Mouse (Mus musculus) forebrain, embryonic 16.5 days (tissue): ENCODE measurements around the gene Pih1d1. TPM values are rescaled to one million over a fixed set of nuclear protein-coding genes. Genes with fewer than 3 reads are reported as not detected.
A peak's percentile ranks its signal among the peaks of the same experiment; 100 is the strongest.

Experiments used
- ATAC-seq: fragments of 200-750 bp; cut with Nextera tagmentation; 2 replicates; pipeline ENCODE4 v1.8.0; 2017; ENCODE audit warnings: mild to moderate bottlenecking, moderate library complexity
- H3K27ac ChIP-seq: fragments of 300-500 bp; sonication (generic); 2 replicates; pipeline ENCODE4 v1.5.1; 2014; ENCODE audit warnings: low read length, control low read depth
- H3K27me3 ChIP-seq: fragments of 300-500 bp; sonication (generic); replicated peaks from 2 replicates; pipeline ENCODE4 v1.6.1; 2014; ENCODE audit warnings: low read length; ENCODE audit not compliant: control insufficient read depth, insufficient read depth
- H3K36me3 ChIP-seq: fragments of 300-500 bp; sonication (generic); 2 replicates; pipeline ENCODE4 v1.6.1; 2014; ENCODE audit not compliant: control insufficient read depth, insufficient read depth
- H3K4me1 ChIP-seq: fragments of 300-500 bp; sonication (generic); replicated peaks from 2 replicates; pipeline ENCODE4 v1.6.1; 2014; ENCODE audit warnings: low read length; ENCODE audit not compliant: control insufficient read depth, insufficient read depth
- H3K4me2 ChIP-seq: fragments of 300-500 bp; sonication (generic); 2 replicates; pipeline ENCODE4 v1.6.1; 2014; ENCODE audit warnings: mild to moderate bottlenecking, low read length, control low read depth
- H3K4me3 ChIP-seq: fragments of 300-500 bp; sonication (generic); replicated peaks from 2 replicates; pipeline ENCODE4 v1.5.1; 2014; ENCODE audit warnings: mild to moderate bottlenecking, low read length, control low read depth
- H3K9ac ChIP-seq: fragments of 300-500 bp; sonication (generic); replicated peaks from 2 replicates; pipeline ENCODE4 v1.6.1; 2014; ENCODE audit warnings: low read depth, low read length, control low read depth
- H3K9me3 ChIP-seq: fragments of 300-500 bp; sonication (generic); 2 replicates; pipeline ENCODE4 v1.6.1; 2016; ENCODE audit warnings: low read length; ENCODE audit not compliant: control insufficient read depth
- WGBS: fragments of 180-500 bp; shearing (Covaris S2); extraction: QIAGEN DNeasy Blood & Tissue Kit; methylation state at CpG from one replicate; pipeline ENCODE4 v1.1.7; 2014; 5-methylcytosine and 5-hydroxymethylcytosine counted together
- polyA plus RNA-seq: library from polyadenylated mRNA; unstranded; fragments of >200 nt; fragmentation: Nextera tagmentation; extraction: Ambion mirVana; gene quantifications from 2 replicates; pipeline ENCODE4 v1.2.1, GENCODE M21; 2015

Pih1d1 gene
- polyA plus RNA-seq, 1 experiment from 2014 or later, result 90.2 TPM

DNA sequence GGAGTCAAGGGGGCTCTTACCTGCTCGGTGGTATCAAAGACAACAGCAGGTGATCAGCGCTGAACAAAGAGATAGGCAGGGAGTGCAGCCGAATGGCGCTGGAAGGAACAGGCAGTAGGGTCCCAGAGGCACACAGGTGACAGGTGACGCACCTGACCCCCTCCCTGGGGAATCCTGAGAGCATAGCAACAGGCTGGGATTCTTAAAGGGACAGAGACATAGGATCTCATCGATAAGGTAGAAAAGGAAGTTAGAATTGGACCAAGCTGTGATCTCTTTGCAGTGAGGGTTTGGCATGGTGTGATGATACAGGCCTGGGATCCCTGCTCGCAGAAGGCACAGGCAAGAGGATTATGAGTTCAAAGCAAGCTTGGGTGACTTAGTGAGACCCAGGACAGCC is 25.4 kb downstream of the Pih1d1 start, which contains the start of gene Gfy:
Gene Gfy (minus strand): TSS at position 101 of the 400 bp plus-strand sequence.
- no peak within 1 kb of the TSS for H3K4me3 ChIP-seq
- no peak within 1 kb of the TSS for H3K27ac ChIP-seq
- no peak for ATAC-seq
- H3K9ac ChIP-seq, result no peak within 1 kb of the TSS
- H3K4me2 ChIP-seq, result no peak within 1 kb of the TSS
- peaks cover 89% of the 10 kb centered on the region for H3K27me3 ChIP-seq
- H3K36me3 ChIP-seq, result no peaks in the 10 kb centered on the region
- WGBS, result 20% methylated on average over 7 of the region's 7 CpGs
- peaks cover 22% of the 10 kb centered on the region for H3K4me1 ChIP-seq
- H3K9me3 ChIP-seq, result no peaks in the 10 kb centered on the region

DNA sequence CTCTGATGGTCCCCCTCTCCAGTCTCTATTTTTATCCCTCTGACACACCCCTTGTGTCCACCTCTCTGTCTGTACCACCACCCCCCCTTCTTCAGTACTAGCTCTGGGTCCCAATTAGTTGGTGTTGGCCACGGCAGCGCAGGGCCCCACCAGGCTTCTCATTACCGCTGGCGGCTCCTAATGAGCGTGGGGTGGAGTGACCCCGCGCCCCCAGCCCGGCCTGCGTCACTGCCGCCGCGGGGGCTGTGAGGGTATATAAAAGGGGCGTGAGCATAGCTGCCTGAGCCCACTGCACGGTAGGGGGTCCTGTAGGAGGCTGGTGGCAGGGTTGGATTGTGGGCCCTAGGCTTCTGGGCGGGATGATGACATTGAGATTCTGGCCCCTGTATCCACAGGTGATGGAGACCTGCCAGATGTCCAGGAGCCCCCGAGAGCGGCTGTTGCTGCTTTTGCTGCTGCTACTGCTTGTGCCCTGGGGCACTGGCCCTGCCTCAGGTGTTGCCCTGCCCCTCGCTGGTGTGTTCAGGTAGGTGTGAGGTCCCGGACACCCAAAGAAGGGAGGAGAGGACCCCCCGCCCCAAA is 26.9 kb downstream of the Pih1d1 start, which contains the start of gene Pth2:
Gene Pth2 (plus strand): TSS at position 100 of the 582 bp plus-strand sequence.
- Histone ChIP-seq H3K9ac (no peak within 1 kb of the TSS), H3K27me3 (peaks cover 81% of the 10 kb centered on the region), H3K4me3 (peak within 1 kb of the TSS; percentile 43), H3K27ac (no peak within 1 kb of the TSS), H3K36me3 (no peaks in the 10 kb centered on the region), H3K4me2 (peak within 1 kb of the TSS; percentile 61), H3K9me3 (no peaks in the 10 kb centered on the region), H3K4me1 (peaks cover 20% of the 10 kb centered on the region)
- ATAC-seq, result no peak
- 11% methylated on average over 19 of the region's 20 CpGs for WGBS

GRCm38 (mm10) chr7:45181540-45181939 is 27.4 kb downstream of the Pih1d1 start:
- no peaks in the 10 kb centered on the region for H3K36me3 ChIP-seq
- H3K4me3 ChIP-seq, result peak overlapping the region; percentile 14
- peaks cover 14% of the 10 kb centered on the region for H3K4me1 ChIP-seq
- peaks cover 77% of the 10 kb centered on the region for H3K27me3 ChIP-seq
- no peak for ATAC-seq
- WGBS, result 4% methylated on average over 27 of the region's 35 CpGs
- no peak overlapping the region for H3K9ac ChIP-seq
- H3K27ac ChIP-seq, result no peak overlapping the region
- peak overlapping the region; percentile 61 for H3K4me2 ChIP-seq
- no peaks in the 10 kb centered on the region for H3K9me3 ChIP-seq

- H3K4me3 ChIP-seq, result peak overlapping the region; percentile 43
- peaks cover 13% of the 10 kb centered on the region for H3K4me1 ChIP-seq
- ATAC-seq, result peak; percentile 96
- H3K9me3 ChIP-seq, result no peaks in the 10 kb centered on the region
- no peak overlapping the region for H3K27ac ChIP-seq
- H3K27me3 ChIP-seq, result peaks cover 76% of the 10 kb centered on the region
- H3K4me2 ChIP-seq, result peak overlapping the region; percentile 61
- H3K36me3 ChIP-seq, result no peaks in the 10 kb centered on the region
- WGBS, result under 1% methylated on average over 34 of the region's 34 CpGs
- H3K9ac ChIP-seq, result peak overlapping the region; percentile 20; the same call in 1 of the 2 replicates
These were observed 28.1 kb downstream of the Pih1d1 start for GRCm38 (mm10) chr7:45182199-45182601.

- peak overlapping the region; percentile 20; the same call in 1 of the 2 replicates for H3K9ac ChIP-seq
- peaks cover 72% of the 10 kb centered on the region for H3K27me3 ChIP-seq
- WGBS, result 9% methylated on average over 11 of the region's 11 CpGs
- no peaks in the 10 kb centered on the region for H3K9me3 ChIP-seq
- H3K36me3 ChIP-seq, result no peaks in the 10 kb centered on the region
- peaks cover 13% of the 10 kb centered on the region for H3K4me1 ChIP-seq
- peak overlapping the region; percentile 61 for H3K4me2 ChIP-seq
- ATAC-seq, result peak; percentile 24; the same call in 1 of the 2 replicates
- peak overlapping the region; percentile 43 for H3K4me3 ChIP-seq
- no peak overlapping the region for H3K27ac ChIP-seq
These were observed 28.5 kb downstream of the Pih1d1 start for GRCm38 (mm10) chr7:45182606-45183005.

GRCm38 (mm10) chr7:45183672-45184071 is 29.6 kb downstream of the Pih1d1 start:
- Histone ChIP-seq H3K36me3 (no peaks in the 10 kb centered on the region), H3K9ac (no peak overlapping the region), H3K27me3 (peaks cover 61% of the 10 kb centered on the region), H3K4me2 (no peak overlapping the region), H3K4me3 (no peak overlapping the region), H3K27ac (no peak overlapping the region), H3K9me3 (no peaks in the 10 kb centered on the region), H3K4me1 (peaks cover 13% of the 10 kb centered on the region)
- WGBS, result 60% methylated on average over 7 of the region's 7 CpGs
- no peak for ATAC-seq

- Histone ChIP-seq H3K4me3 (no peak overlapping the region), H3K27me3 (peaks cover 40% of the 10 kb centered on the region), H3K27ac (no peak overlapping the region), H3K36me3 (no peaks in the 10 kb centered on the region), H3K9ac (no peak overlapping the region), H3K4me2 (no peak overlapping the region), H3K4me1 (peaks cover 13% of the 10 kb centered on the region), H3K9me3 (no peaks in the 10 kb centered on the region)
- WGBS, result 41% methylated on average over 7 of the region's 7 CpGs
- ATAC-seq, result no peak
These were observed 31.8 kb downstream of the Pih1d1 start for GRCm38 (mm10) chr7:45185921-45186320.

- Histone ChIP-seq H3K9ac (no peak overlapping the region), H3K9me3 (no peaks in the 10 kb centered on the region), H3K4me2 (no peak overlapping the region), H3K4me1 (no peaks in the 10 kb centered on the region), H3K27ac (no peak overlapping the region), H3K36me3 (no peaks in the 10 kb centered on the region), H3K27me3 (peaks cover 8% of the 10 kb centered on the region; the same call in 1 of the 2 replicates), H3K4me3 (no peak overlapping the region)
- WGBS, result 57% methylated on average over 16 of the region's 16 CpGs
- no peak for ATAC-seq
These were observed 35.5 kb downstream of the Pih1d1 start for GRCm38 (mm10) chr7:45189600-45189999.

GRCm38 (mm10) chr7:45190186-45190585 is 36.1 kb downstream of the Pih1d1 start:
- Histone ChIP-seq H3K27me3 (peaks cover 2% of the 10 kb centered on the region; the same call in 1 of the 2 replicates), H3K4me3 (no peak overlapping the region), H3K9ac (no peak overlapping the region), H3K4me1 (no peaks in the 10 kb centered on the region), H3K36me3 (no peaks in the 10 kb centered on the region), H3K4me2 (no peak overlapping the region), H3K27ac (no peak overlapping the region), H3K9me3 (no peaks in the 10 kb centered on the region)
- 89% methylated on average over 6 of the region's 6 CpGs for WGBS
- no peak for ATAC-seq
